Mouse (Mus musculus): ENCODE data around the gene Slc25a4. TPM values are rescaled to one million over a fixed set of nuclear protein-coding genes. Genes with fewer than 3 reads are reported as not detected.

Slc25a4 gene
- total RNA-seq (2023): 10 to 100 TPM; 67.5 to 70.4 TPM

DNA sequence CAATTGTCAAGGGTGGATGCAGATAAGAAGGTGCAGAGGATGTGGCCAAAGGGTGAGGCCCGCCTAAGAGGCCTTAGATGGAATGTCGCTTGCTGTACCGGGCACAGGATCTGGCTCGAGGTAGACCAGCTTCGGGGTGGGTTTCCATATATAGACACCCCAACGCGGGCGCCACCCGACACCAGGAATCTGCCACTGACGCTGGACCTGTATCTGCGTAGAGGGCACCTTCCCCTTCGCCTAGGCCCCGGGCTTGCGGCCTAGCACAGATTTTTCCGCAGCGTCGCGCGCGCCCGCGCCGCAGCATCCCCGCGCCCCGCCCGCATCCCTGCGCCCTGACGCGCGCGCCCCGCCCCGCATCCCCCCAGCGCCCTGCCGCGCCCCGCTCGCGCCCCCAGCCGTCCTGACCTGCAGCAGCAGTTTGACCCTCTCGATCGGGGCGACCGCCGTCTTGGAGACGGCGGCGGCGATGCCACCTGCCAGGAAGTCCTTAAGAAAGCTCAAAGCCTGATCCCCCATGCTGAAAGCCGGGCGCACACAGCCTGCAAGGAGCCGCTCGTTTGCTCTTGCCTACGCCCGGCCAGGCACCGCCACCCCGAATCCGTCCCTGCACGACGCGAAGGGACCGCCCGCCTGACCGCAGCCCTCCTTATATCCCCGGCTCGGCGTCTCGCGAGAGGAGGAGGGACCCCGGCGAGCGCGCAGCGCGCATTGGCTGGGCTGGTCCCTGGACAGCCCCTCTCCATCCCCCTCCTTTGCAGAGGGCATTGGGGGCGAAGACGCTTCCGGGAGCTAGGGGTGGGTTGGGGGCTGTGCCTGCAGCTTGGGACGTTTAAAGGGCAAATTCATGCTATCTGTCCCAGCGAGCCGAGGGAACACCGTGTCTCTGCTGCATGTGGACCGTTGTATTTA is at the start of gene Slc25a4:
TSS of gene Slc25a4 (minus strand) at position 881 of the 912 bp plus-strand sequence.

Other genes with a start within 250 kb of the Slc25a4 start
- 1 to 10 TPM; 1.4 to 1.6 TPM for gene 1700029J07Rik, start 236.0 kb downstream of the Slc25a4 start, total RNA-seq (2023)
- gene Ufsp2, start 235.8 kb downstream of the Slc25a4 start, total RNA-seq (2023): 10 to 100 TPM; 13.6 to 17.2 TPM
- gene Lrp2bp, start 212.0 kb downstream of the Slc25a4 start, total RNA-seq (2023): not detected
- gene Ankrd37, start 205.6 kb downstream of the Slc25a4 start, total RNA-seq (2023): 1 to 10 TPM; 5.0 to 8.2 TPM
- gene Cfap97, start 59.5 kb downstream of the Slc25a4 start, total RNA-seq (2023): 10 to 100 TPM; 21.6 to 22.5 TPM
- gene Snx25, start 59.1 kb downstream of the Slc25a4 start, total RNA-seq (2023): 10 to 100 TPM; 23.4 to 24.0 TPM
- gene Helt, start 83.4 kb upstream of the Slc25a4 start, total RNA-seq (2023): not detected

All from T-cell, adult 66 days (primary cell).